Mouse (Mus musculus) left cerebral cortex, postnatal 14 days (tissue): ENCODE measurements around the gene Wasl. TPM values are rescaled to one million over a fixed set of nuclear protein-coding genes. Genes with fewer than 3 reads are reported as not detected.

Source experiments
- DNase-seq, 2 experiments: peaks; one replicate each; pipeline ENCODE4 v3.0.0; 2021 to 2022; ENCODE audit warnings: low spot score in 2 of 2, mixed read lengths in 1 of 2
- intact Hi-C: fragments of 180-260 bp; cut with DNase I; formaldehyde crosslinking; loops from one replicate; pipeline ENCODE4 v1.15.1; 2025
- total RNA-seq, 2 experiments: library from RNA; stranded (reverse); gene quantifications; 2 replicates each; pipeline ENCODE4 v1.2.3; 2021

The Wasl gene
- total RNA-seq, 2 experiments from 2014 or later, result 78.5 to 81.9 TPM

DNA sequence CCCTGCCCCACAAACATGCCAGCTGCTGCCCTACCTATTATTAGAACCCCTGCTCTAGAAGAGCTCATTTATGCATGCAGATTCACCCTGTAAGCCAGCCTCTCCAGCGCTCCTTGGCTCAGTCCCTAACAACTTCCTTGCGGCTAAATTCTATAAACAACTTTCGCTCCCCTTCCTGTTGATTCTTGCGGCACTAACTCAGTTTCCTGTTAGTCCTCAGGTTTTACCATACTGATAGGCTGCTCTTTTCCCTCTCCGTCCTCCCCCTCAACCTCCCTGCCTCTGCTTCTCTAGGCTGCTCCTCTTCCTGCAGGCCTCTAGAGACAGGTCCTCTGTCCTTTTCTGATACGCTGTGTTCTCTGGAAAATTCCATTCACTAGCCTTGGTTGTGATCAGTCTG lies 93.7 kb downstream of the Wasl start:
- no peak for DNase-seq
- intact Hi-C loops, result loop anchor here (5.0 kb wide), 1 partner anchor 151 kb away; no protein-coding TSS in a partner anchor

DNA sequence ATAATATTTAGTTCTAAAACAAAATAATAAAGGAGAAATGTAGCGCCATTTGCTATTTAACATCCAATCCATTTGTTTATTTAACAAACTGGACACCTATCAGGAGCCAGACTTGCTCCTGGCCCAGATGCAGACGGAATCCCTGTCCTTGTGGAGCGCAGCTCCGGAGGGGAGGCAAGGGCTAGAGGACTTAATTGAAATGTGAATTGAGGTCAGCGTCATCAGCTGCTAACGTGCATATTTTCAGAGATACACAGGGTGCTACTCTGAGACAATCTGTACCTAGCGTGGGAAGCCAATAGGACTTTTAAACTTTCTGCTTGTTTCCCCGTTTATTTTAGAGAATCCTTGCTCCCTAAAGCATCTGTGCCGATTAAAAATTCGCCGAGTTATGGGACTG lies 94.5 kb downstream of the Wasl start:
- intact Hi-C loops, result loop anchor here (5.0 kb wide), 1 partner anchor 152 kb away; no protein-coding TSS in a partner anchor

GRCm38 (mm10) chr6:24569711-24570110 lies 95.1 kb downstream of the Wasl start:
- intact Hi-C loops, result loop anchor here (5.0 kb wide), 1 partner anchor 153 kb away; no protein-coding TSS in a partner anchor
- no peak for DNase-seq

More for the DNA sequence above, 94.5 kb downstream of the Wasl start:
- no peak for DNase-seq

DNA sequence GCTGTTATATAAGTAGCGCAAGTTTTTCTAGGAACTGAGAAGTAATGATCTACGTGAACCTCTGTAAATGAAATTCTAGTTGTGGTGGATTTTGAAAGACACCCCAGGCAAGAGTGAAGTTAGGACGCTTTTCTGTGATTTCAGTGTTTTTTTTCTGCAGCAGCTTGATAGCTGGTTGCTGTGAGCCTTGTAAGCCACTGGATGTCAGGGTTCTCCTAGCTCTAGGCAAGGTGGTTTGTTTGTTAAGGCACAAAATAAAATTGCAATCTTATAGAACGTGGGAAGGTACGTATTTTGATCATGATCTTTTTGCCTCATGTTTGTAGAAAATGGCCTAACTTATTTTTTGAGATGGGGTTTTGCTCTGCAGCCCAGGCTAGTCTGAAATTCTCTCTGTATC lies 95.8 kb downstream of the Wasl start:
- DNase-seq, result no peak
- intact Hi-C loops, result no loop called here

GRCm38 (mm10) chr6:24564886-24565285 lies 99.9 kb downstream of the Wasl start:
- intact Hi-C loops, result no loop called here
- no peak for DNase-seq

- peak in 1 of 2 experiments; percentile 11 for DNase-seq
- intact Hi-C loops, result no loop called here
These were observed 100.7 kb downstream of the Wasl start for GRCm38 (mm10) chr6:24564081-24564480.

Other genes with a start within 250 kb of the Wasl start
- under 1 TPM; 0.79 to 0.95 TPM for gene Iqub, start 149.9 kb downstream of the Wasl start, total RNA-seq
- gene Ndufa5, start 137.0 kb downstream of the Wasl start, total RNA-seq, result 100 to 1,000 TPM; 223 to 227 TPM
- not detected for gene Asb15, start 136.9 kb downstream of the Wasl start, total RNA-seq
- not detected for gene Lmod2, start 67.2 kb downstream of the Wasl start, total RNA-seq
- not detected for gene Hyal6, start 68.2 kb upstream of the Wasl start, total RNA-seq
- not detected for gene Hyal4, start 83.3 kb upstream of the Wasl start, total RNA-seq
- gene Spam1, start 126.2 kb upstream of the Wasl start, total RNA-seq, result not detected
- not detected for gene Hyal5, start 193.0 kb upstream of the Wasl start, total RNA-seq